Mouse (Mus musculus) urinary bladder, postnatal 25 days (tissue): ENCODE data around the gene Psmc3ip.
A peak's percentile ranks its signal among the peaks of the same experiment; 100 is the strongest.

Experiments
- DNase-seq: peaks from one replicate; pipeline ENCODE4 v3.0.0; 2022; ENCODE audit warnings: low spot score

Gene Psmc3ip

DNA sequence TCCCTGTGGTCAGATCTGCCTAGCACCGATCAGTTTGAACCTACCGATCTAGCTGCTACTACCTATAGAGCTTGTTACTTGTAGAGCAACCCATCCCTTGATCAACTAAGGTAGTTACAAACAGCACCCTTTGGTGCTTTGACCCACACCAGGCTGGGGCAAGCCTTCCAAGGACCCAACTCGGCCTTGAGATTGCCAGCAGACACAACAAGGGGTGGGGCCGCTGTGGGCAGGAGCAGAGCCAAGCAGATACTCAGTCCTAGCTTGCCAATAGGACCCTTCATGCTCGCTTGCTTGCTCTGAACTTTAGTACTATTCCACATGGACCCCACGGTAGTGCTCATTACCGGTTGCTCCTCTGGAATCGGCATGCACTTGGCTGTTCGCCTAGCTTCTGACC lies 17.1 kb downstream of the Psmc3ip start, which contains the start of gene Hsd17b1:
TSS of gene Hsd17b1 (plus strand) at position 291 of the 400 bp plus-strand sequence.
- DNase-seq = no peak

GRCm38 (mm10) chr11:101071810-101072428 lies 23.3 kb downstream of the Psmc3ip start:
- DNase-seq = no peak

DNA sequence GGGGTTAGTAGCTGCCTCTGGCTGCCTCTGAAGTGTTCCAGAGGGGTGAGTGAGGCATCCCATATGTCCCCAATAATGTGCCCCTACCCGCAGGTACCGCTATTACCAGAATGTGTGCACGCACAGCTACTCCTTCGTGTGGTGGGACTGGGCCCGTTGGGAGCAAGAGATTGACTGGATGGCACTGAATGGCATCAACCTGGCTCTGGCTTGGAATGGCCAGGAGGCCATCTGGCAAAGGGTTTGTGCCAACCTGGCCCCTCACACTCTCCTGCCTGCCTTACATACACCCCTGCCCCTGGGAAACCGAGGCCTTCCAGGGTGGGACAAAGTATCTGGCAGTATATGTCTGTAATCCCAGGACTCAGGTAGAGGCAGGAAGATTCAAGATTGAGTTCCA lies 24.2 kb downstream of the Psmc3ip start:
- DNase-seq = no peak

DNA sequence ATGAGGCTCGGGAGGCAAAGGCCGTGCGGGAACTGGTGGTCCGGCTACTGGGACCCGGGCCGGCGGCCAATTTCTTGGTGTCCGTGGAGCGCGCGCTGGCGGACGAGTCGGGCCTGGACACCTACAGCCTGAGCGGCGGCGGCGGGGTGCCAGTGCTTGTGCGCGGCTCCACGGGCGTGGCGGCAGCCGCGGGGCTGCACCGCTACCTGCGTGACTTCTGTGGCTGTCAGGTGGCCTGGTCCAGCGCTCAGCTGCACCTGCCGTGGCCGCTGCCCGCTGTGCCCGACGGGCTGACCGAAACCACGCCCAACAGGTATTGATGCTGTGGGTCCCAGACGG lies 25.1 kb downstream of the Psmc3ip start:
- DNase-seq = no peak

DNA sequence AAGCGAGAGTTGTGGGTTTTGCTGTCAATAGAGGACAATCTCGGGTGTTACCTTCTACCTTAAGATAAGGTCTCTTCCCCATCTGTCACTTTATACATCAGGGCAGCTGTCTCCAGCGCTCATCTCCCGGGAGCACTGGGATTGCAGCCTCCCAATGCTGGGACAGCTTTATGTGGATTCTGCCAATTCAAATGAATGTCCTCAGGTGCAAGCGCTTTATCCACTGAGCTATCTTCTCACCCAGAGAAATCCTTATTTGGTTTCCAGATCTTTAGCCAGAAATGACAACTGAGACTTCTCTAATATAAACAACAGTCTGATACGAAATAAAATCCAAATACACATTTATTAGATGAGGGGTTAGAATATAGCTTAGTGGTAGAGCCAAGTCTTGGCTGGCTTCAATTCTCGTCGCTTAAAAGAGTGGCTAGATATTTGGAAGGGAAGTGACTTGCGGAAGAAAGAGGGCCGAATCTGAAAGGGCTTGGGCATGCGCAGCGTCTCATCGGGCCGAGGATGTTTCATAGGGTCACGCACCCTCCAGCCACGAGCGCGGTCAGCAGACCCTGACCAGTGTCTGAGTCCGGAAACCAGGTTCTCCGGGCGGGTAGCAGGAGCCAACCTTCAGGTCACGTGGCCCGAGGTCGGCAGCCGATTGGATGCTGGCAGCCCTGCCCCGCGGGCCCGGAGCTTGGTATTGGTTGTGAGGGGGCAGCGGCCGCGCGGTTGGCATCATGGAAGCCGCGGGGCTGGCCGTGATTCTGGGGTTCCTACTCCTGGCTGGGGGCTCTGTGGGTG lies 25.6 kb downstream of the Psmc3ip start, which contains the start of gene Naglu:
TSS of gene Naglu (plus strand) at position 622 of the 798 bp plus-strand sequence.
- peak; percentile 93 for DNase-seq

DNA sequence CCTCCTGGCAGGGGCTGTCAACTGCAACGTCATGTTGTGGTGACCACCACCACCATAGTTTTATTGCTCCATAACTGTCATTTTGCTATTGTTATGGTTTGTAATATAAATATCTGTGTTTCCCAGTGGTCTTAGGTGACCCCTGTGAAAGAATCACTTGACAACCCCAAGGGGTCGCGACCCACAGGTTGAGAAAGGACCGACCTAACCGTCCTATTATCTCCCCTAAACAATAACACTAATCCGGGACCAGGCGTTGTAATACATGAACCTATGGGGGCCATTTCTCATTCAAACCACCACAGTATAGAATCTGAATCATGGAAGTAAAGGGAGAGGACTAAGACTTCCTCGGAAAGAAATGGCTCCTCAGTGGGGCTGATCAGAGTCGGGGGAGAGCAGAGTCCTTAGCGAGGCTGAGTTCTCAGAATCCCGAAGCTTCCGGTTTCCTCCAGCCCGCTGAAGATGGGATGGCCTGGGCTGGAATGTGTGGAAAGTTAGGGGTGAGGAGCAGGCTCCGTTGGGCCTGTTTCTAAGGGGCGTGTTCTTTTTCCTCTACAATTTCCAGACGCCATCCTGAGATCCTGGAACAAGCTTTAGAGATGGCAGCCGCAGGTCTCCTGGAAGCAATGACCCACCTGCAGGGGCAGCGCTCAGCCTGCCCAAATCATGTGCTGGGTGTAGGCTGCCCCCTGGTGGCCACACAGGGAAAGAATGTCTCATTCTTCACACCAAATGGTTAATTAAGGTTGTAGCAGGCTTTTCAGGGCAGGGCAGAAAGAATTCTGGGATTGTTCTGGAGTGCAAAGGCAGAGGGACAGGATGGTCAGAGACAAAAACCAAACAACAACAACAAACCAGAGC lies 28.5 kb downstream of the Psmc3ip start:
- DNase-seq = peak; percentile 80

DNA sequence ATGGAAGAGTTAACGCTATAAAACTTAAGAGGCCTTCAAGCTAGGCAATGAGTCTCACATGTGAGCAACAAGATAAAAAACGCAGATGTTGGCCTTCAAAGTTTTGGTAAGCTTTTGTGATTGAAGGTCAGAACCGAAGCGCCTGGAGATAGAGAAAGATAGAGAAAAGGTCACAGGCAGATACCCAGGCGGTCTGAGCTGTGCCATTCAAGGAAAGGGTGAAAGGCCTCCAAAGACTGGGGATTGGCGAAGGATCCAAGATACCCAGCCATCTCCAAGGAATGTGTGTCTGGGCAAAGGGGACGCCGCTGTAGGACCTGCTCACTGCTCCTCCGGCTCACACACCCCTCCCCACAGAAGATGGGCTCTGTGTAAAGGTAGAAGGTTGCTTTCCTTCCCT lies 30.2 kb downstream of the Psmc3ip start:
- DNase-seq = no peak

- no peak for DNase-seq
Observed at GRCm38 (mm10) chr11:101064462-101064861, 30.8 kb downstream of the Psmc3ip start.

DNA sequence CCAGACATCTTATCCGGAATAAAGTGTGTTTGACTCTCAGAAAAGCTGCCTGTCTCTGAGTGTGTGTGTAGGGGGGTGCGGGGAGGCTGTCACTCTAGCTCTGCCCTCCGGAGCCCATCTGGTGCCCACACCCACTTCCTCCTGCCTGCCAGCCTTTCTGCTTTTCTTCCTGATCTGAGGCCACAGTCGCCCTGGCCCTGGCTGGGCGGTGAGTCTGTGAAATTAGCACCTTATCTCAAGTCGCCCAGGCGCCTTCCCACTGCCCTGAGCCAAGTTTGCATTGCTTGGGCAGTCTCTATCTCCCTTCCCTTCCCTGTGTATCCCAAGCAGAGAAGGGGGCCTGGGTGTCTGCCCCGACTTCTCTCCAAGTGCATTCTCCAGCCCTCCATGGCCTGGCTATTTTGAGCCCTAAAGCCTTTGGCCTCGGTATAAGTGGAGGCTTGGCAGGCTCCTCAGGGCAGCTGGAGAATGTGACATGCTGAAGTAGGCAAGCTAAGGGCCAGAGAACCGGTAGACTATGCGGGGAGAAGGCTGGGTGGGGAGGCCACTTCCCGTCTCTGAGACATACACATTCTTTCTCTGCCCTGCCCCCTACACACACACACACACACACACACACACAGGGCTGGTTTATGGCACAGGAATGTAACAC lies 31.4 kb downstream of the Psmc3ip start:
- DNase-seq = peak; percentile 48

GRCm38 (mm10) chr11:101062971-101063675 lies 32.1 kb downstream of the Psmc3ip start:
- no peak for DNase-seq

DNA sequence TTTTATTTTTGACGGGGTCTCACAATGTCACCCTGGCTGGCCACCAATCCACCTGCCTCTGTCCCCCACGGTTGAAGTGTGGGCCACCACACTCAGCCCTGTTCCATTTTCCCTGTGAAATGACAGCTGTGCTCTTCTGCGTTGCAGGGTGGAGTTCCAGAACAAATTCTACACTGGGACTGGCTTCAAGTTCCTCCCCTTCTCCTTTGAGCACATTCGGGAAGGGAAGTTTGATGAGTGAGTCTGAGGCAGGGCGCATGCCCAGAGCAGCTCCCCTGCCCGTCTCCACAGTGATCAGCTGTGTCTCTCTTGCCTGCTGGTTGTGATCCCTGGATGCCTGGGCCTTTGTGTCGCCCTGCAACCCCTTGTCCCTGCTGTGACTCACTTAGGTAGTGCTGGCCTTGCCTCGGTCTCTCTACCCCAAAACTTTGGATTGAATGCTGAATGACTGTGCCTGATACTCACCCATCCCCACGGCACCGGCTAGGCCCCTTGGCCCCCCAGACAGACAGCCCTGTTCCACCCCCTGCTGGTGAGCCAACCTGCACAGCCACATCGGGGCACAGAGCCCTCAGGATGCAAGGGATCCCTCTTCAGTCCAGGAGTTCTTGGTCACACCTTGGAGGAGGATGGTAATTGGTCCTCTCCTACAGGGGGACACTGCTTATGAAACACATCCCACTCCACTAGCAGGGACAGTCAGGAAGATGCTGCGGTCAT lies 32.9 kb downstream of the Psmc3ip start:
- DNase-seq = no peak

GRCm38 (mm10) chr11:101061049-101061448 lies 34.2 kb downstream of the Psmc3ip start:
- DNase-seq = no peak

DNA sequence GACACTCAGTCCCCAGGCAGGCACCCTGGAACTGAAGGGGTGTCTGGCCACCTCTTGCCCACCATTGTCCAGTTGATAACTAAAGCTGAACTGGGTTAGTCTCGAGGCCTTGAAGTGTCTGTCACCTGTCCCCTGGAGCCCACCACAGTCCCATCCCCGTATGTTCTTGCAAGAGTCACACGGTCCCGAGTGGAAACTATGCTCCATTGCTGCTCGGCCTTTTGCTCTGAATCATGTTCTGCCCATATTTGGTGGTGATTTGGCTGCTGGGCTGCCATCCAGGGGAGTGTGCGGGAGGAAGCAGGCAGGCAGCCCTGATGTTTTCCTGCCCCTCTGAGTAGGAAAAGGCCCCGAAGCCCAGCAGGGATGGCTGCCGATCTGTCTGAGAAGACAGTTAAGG lies 35.1 kb downstream of the Psmc3ip start:
- peak; percentile 55 for DNase-seq

GRCm38 (mm10) chr11:101059473-101059872 lies 35.8 kb downstream of the Psmc3ip start:
- DNase-seq = no peak

DNA sequence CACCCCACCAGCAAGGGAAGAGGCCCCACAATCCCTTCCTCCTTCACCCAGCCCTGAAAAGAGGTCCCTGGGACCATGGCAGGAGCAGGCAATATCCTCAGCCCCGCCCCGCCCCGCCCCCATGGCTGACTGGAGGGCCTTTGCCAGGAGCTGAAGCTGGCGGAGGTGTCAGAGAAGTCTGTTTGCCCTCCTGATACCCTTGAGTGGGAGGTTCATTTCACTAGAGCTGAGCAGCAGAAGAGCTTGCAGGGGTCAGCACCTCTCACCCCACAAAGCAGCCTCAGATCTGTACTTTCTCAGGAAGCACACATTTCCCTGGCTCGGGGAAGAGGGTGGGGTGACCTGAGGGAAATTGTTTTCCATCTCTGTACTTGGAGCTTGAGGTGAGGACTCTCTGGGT lies 36.5 kb downstream of the Psmc3ip start:
- DNase-seq = no peak

DNA sequence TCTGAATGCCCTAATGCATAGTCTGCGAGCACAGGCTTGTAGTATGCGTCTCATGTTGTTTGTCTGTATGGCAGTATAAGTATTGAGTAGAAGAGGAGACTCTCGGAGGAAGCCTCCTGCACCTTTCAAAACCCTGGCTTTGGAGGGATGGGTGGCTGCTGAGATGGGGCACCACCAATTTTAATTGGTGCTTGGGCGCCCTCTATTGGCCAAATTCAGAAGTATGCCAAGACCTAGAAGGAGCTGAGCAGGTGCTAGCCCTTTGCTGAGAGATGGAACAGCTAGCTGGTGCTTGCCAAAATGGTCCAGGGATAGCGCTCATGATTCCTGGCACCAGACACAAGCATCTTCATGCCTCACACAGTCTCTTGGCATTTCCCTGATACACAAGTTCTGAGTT lies 37.4 kb downstream of the Psmc3ip start:
- DNase-seq = peak; percentile 86

- DNase-seq = peak; percentile 58
Observed at GRCm38 (mm10) chr11:101056885-101057284, 38.4 kb downstream of the Psmc3ip start.

- DNase-seq = no peak
Observed at GRCm38 (mm10) chr11:101055418-101055817, 39.8 kb downstream of the Psmc3ip start.

DNA sequence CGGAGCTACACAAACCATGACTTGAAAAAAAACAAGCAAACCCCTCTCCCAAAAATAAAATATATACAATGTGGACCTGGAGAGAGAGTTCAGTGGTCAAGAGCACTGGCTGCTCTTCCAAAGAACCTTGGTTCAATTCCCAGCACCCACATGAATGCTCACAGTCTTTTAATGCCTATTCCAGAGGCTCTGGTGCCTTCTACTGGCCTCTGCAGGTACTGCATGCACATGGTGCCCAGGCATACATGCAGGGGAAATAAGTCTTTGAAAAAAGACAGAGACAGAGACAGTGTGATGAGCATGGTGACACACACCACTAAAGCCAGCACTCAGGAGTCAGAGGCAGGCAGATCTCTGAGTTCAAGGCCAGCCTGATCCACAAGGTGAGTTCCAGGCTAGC lies 41.3 kb downstream of the Psmc3ip start:
- no peak for DNase-seq

DNA sequence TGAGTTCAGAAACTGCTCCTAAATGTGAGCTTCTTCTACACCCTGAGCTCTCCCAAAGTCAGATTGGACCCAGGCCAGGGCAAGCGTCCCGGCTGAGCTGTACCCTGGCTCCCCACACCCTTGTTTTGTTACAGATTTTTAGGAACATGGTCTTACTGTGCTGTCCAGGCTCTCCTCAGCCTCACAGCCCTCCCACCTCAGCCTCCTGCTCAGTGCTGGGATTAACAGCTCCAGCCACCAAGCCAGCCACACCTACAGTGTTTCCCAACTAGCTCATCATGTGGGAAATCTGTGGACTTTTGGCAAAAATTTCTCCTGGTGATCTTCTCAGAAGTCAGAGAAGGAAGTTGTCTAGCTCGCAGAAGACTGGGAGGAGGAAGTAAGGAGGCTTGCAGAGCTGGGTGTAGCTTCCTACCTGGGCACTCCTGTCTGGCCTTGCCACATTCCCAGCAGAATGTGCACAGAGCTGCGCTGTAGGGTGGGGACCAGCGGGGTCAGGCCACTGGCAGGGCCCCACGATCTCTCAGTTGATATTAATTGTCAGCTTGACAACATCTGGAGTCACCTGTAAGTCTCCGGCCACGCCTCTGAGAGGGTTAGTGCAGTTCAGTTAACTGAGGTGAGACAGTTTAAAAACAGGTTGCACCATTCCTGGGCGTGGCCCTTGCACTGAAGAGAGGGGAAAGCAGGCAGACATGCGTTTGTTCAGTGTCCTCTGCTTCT lies 42.3 kb downstream of the Psmc3ip start:
- DNase-seq = peak; percentile 72
